Mouse (Mus musculus): ENCODE results near the gene Acap1. TPM values are rescaled to one million over a fixed set of nuclear protein-coding genes. Genes with fewer than 3 reads are reported as not detected.

The Acap1 gene
- polyA plus RNA-seq, 1 experiment: 47.6 TPM

GRCm38 (mm10) chr11:69846738-69847688 lies 48.3 kb downstream of the Acap1 start:
- Histone ChIP-seq H3K36me3 (replicated peaks; ENCODE audit: low read length) (peaks cover 48% of the 10 kb centered on the region), H3K9me3 (no peaks in the 10 kb centered on the region), H3K4me1 (peaks cover 78% of the 10 kb centered on the region), H3K4me3 (replicated peaks) (peak overlapping the region; percentile 97), H3K27me3 (replicated peaks) (no peaks in the 10 kb centered on the region)
- TF ChIP-seq FLI1 (IDR thresholded peaks at IDR 0.05; ENCODE audit: low read length): no peak
- no peak for TF ChIP-seq GATA1 (IDR thresholded peaks at IDR 0.05; ENCODE audit: borderline replicate concordance, low read length)

GRCm38 (mm10) chr11:69846198-69846680 lies 49.1 kb downstream of the Acap1 start, which contains the start of gene Plscr3:
Gene Plscr3, plus strand, starts transcription at chr11:69846376.
- H3K27me3 ChIP-seq (replicated peaks): no peaks in the 10 kb centered on the region
- peak within 1 kb of the TSS; percentile 97 for H3K4me3 ChIP-seq (replicated peaks)
- peaks cover 40% of the 10 kb centered on the region for H3K36me3 ChIP-seq (replicated peaks; ENCODE audit: low read length)
- peaks cover 74% of the 10 kb centered on the region for H3K4me1 ChIP-seq
- no peaks in the 10 kb centered on the region for H3K9me3 ChIP-seq
- no peak for TF ChIP-seq GATA1 (IDR thresholded peaks at IDR 0.05; ENCODE audit: borderline replicate concordance, low read length)
- TF ChIP-seq FLI1 (IDR thresholded peaks at IDR 0.05; ENCODE audit: low read length): no peak

GRCm38 (mm10) chr11:69838714-69839104 lies 56.6 kb downstream of the Acap1 start:
- no peak for TF ChIP-seq GATA1 (IDR thresholded peaks at IDR 0.05; ENCODE audit: borderline replicate concordance, low read length)
- TF ChIP-seq FLI1 (IDR thresholded peaks at IDR 0.05; ENCODE audit: low read length): no peak
- H3K4me1 ChIP-seq: peaks cover 62% of the 10 kb centered on the region
- H3K36me3 ChIP-seq (replicated peaks; ENCODE audit: low read length): peaks cover 8% of the 10 kb centered on the region
- H3K9me3 ChIP-seq: no peaks in the 10 kb centered on the region
- H3K27me3 ChIP-seq (replicated peaks): peaks cover 34% of the 10 kb centered on the region
- peak overlapping the region; percentile 93 for H3K4me3 ChIP-seq (replicated peaks)

GRCm38 (mm10) chr11:69837952-69838713 lies 57.2 kb downstream of the Acap1 start, which contains the start of gene Tmem256:
Gene Tmem256, plus strand, starts transcription at chr11:69838514.
- TF ChIP-seq GATA1 (IDR thresholded peaks at IDR 0.05; ENCODE audit: borderline replicate concordance, low read length) (no peak), FLI1 (IDR thresholded peaks at IDR 0.05; ENCODE audit: low read length) (no peak)
- peaks cover 11% of the 10 kb centered on the region for H3K36me3 ChIP-seq (replicated peaks; ENCODE audit: low read length)
- H3K27me3 ChIP-seq (replicated peaks): peaks cover 39% of the 10 kb centered on the region
- H3K9me3 ChIP-seq: no peaks in the 10 kb centered on the region
- peaks cover 60% of the 10 kb centered on the region for H3K4me1 ChIP-seq
- peak within 1 kb of the TSS; percentile 93 for H3K4me3 ChIP-seq (replicated peaks)

- TF ChIP-seq FLI1 (IDR thresholded peaks at IDR 0.05; ENCODE audit: low read length): no peak
- no peak for TF ChIP-seq GATA1 (IDR thresholded peaks at IDR 0.05; ENCODE audit: borderline replicate concordance, low read length)
- Histone ChIP-seq H3K4me1 (peaks cover 54% of the 10 kb centered on the region), H3K27me3 (replicated peaks) (peaks cover 45% of the 10 kb centered on the region), H3K36me3 (replicated peaks; ENCODE audit: low read length) (peaks cover 11% of the 10 kb centered on the region), H3K4me3 (replicated peaks) (peak within 1 kb of the TSS; percentile 93), H3K9me3 (no peaks in the 10 kb centered on the region)
Observed at GRCm38 (mm10) chr11:69837604-69837951, 57.8 kb downstream of the Acap1 start, which contains the start of gene Nlgn2. Gene Nlgn2, minus strand, starts transcription at chr11:69837784.

GRCm38 (mm10) chr11:69836703-69837576 lies 58.4 kb downstream of the Acap1 start:
- Histone ChIP-seq H3K9me3 (no peaks in the 10 kb centered on the region), H3K36me3 (replicated peaks; ENCODE audit: low read length) (peaks cover 11% of the 10 kb centered on the region), H3K4me3 (replicated peaks) (peak overlapping the region; percentile 93), H3K4me1 (peaks cover 48% of the 10 kb centered on the region), H3K27me3 (replicated peaks) (peaks cover 51% of the 10 kb centered on the region)
- TF ChIP-seq FLI1 (IDR thresholded peaks at IDR 0.05; ENCODE audit: low read length): no peak
- TF ChIP-seq GATA1 (IDR thresholded peaks at IDR 0.05; ENCODE audit: borderline replicate concordance, low read length): no peak

GRCm38 (mm10) chr11:69835966-69836335 lies 59.4 kb downstream of the Acap1 start:
- peaks cover 11% of the 10 kb centered on the region for H3K36me3 ChIP-seq (replicated peaks; ENCODE audit: low read length)
- peaks cover 48% of the 10 kb centered on the region for H3K4me1 ChIP-seq
- H3K27me3 ChIP-seq (replicated peaks): peaks cover 58% of the 10 kb centered on the region
- TF ChIP-seq FLI1 (IDR thresholded peaks at IDR 0.05; ENCODE audit: low read length) (no peak), GATA1 (IDR thresholded peaks at IDR 0.05; ENCODE audit: borderline replicate concordance, low read length) (no peak)
- no peak overlapping the region for H3K4me3 ChIP-seq (replicated peaks)
- H3K9me3 ChIP-seq: no peaks in the 10 kb centered on the region

GRCm38 (mm10) chr11:69835326-69835965 lies 59.9 kb downstream of the Acap1 start:
- H3K27me3 ChIP-seq (replicated peaks): peaks cover 60% of the 10 kb centered on the region
- TF ChIP-seq GATA1 (IDR thresholded peaks at IDR 0.05; ENCODE audit: borderline replicate concordance, low read length): no peak
- TF ChIP-seq FLI1 (IDR thresholded peaks at IDR 0.05; ENCODE audit: low read length): no peak
- peaks cover 10% of the 10 kb centered on the region for H3K36me3 ChIP-seq (replicated peaks; ENCODE audit: low read length)
- peaks cover 48% of the 10 kb centered on the region for H3K4me1 ChIP-seq
- no peaks in the 10 kb centered on the region for H3K9me3 ChIP-seq
- H3K4me3 ChIP-seq (replicated peaks): no peak overlapping the region
